Mouse (Mus musculus) midbrain, embryonic 14.5 days (tissue): ENCODE data around the gene E130308A19Rik. TPM values are rescaled to one million over a fixed set of nuclear protein-coding genes. Genes with fewer than 3 reads are reported as not detected.

ENCODE experiments used
- ATAC-seq: fragments of 200-750 bp; cut with Nextera tagmentation; 2 replicates; pipeline ENCODE4 v1.8.0; 2017; ENCODE audit warnings: moderate number of reproducible peaks, moderate library complexity; ENCODE audit not compliant: low FRiP score, low TSS enrichment
- DNase-seq: peaks from one replicate; pipeline ENCODE4 v3.0.0-alpha.2; 2015
- H3K27ac ChIP-seq: fragments of 300-500 bp; sonication (generic); replicated peaks from 2 replicates; pipeline ENCODE4 v1.5.1; 2014; ENCODE audit warnings: mild to moderate bottlenecking, low read depth, low read length, moderate library complexity
- H3K27me3 ChIP-seq: fragments of 300-500 bp; sonication (generic); 2 replicates; pipeline ENCODE4 v1.6.1; 2014; ENCODE audit warnings: low read length, control low read depth, mixed read lengths; ENCODE audit not compliant: control insufficient read depth, insufficient read depth
- H3K36me3 ChIP-seq: fragments of 300-500 bp; sonication (generic); 2 replicates; pipeline ENCODE4 v1.6.1; 2014; ENCODE audit warnings: low read length, control low read depth; ENCODE audit not compliant: control insufficient read depth, insufficient read depth
- H3K4me1 ChIP-seq: fragments of 300-500 bp; sonication (generic); 2 replicates; pipeline ENCODE4 v1.6.1; 2014; ENCODE audit warnings: mild to moderate bottlenecking, antibody characterized with exemption, low read length, control low read depth; ENCODE audit not compliant: control insufficient read depth, insufficient read depth
- H3K4me2 ChIP-seq: fragments of 300-500 bp; sonication (generic); 2 replicates; pipeline ENCODE4 v1.6.1; 2014; ENCODE audit warnings: mild to moderate bottlenecking, low read length, moderate library complexity
- H3K4me3 ChIP-seq: fragments of 300-500 bp; sonication (generic); replicated peaks from 2 replicates; pipeline ENCODE4 v1.5.1; 2014; ENCODE audit warnings: low read depth, low read length
- H3K9ac ChIP-seq: fragments of 300-500 bp; sonication (generic); replicated peaks from 2 replicates; pipeline ENCODE4 v1.6.1; 2014; ENCODE audit warnings: mild to moderate bottlenecking, low read length, moderate library complexity
- H3K9me3 ChIP-seq: fragments of 300-500 bp; sonication (generic); 2 replicates; pipeline ENCODE4 v1.6.1; 2016; ENCODE audit warnings: low read length, control low read depth, mixed read lengths; ENCODE audit not compliant: control insufficient read depth
- WGBS: fragments of 180-500 bp; shearing (Covaris S2); extraction: QIAGEN DNeasy Blood & Tissue Kit; methylation state at CpG from one replicate; pipeline ENCODE4 v1.1.7; 2014; 5-methylcytosine and 5-hydroxymethylcytosine counted together
- polyA plus RNA-seq: library from polyadenylated mRNA; unstranded; fragments of >200 nt; fragmentation: Nextera tagmentation; extraction: Ambion mirVana; gene quantifications from 2 replicates; pipeline ENCODE4 v1.2.1, GENCODE M21; 2014

Gene E130308A19Rik
- polyA plus RNA-seq, 1 experiment from 2014 or later = 62.2 TPM

- 82% methylated on average over 32 of the region's 32 CpGs for whole genome bisulfite sequencing
- no peak overlapping the region for H3K9ac ChIP-seq
- H3K4me3 ChIP-seq = no peak overlapping the region
- DNase-seq (peak; percentile 31), ATAC-seq (no peak)
- no peak overlapping the region for H3K4me2 ChIP-seq
- H3K4me1 ChIP-seq = peaks cover 15% of the 10 kb centered on the region; the same call in 1 of the 2 replicates
- H3K27ac ChIP-seq = no peak overlapping the region
- H3K9me3 ChIP-seq = no peaks in the 10 kb centered on the region
- H3K36me3 ChIP-seq = peaks cover 7% of the 10 kb centered on the region; the same call in 1 of the 2 replicates
- no peaks in the 10 kb centered on the region for H3K27me3 ChIP-seq
Observed at GRCm38 (mm10) chr4:59719481-59720355, 93.7 kb downstream of the E130308A19Rik start.

GRCm38 (mm10) chr4:59721811-59722210 is 95.8 kb downstream of the E130308A19Rik start:
- no peak for DNase-seq
- Histone ChIP-seq H3K9me3 (no peaks in the 10 kb centered on the region), H3K4me1 (no peaks in the 10 kb centered on the region), H3K4me3 (no peak overlapping the region), H3K36me3 (peaks cover 7% of the 10 kb centered on the region; the same call in 1 of the 2 replicates), H3K27ac (no peak overlapping the region), H3K9ac (no peak overlapping the region), H3K27me3 (no peaks in the 10 kb centered on the region), H3K4me2 (no peak overlapping the region)
- no peak for ATAC-seq
- WGBS = 92% methylated on average over 3 of the region's 3 CpGs

- no peak overlapping the region for H3K4me3 ChIP-seq
- 85% methylated on average over 4 of the region's 4 CpGs for WGBS
- no peak overlapping the region for H3K9ac ChIP-seq
- ATAC-seq = no peak
- no peak overlapping the region for H3K4me2 ChIP-seq
- H3K27ac ChIP-seq = no peak overlapping the region
- H3K4me1 ChIP-seq = 0 out of 2 replicates have a peak, but pooled peaks cover 3% of the 10 kb centered on the region
- H3K27me3 ChIP-seq = no peaks in the 10 kb centered on the region
- no peak for DNase-seq
- no peaks in the 10 kb centered on the region for H3K9me3 ChIP-seq
- H3K36me3 ChIP-seq = no peaks in the 10 kb centered on the region
Observed at GRCm38 (mm10) chr4:59725579-59725978, 99.6 kb downstream of the E130308A19Rik start.

GRCm38 (mm10) chr4:59726501-59726900 is 100.5 kb downstream of the E130308A19Rik start:
- Histone ChIP-seq H3K27ac (no peak overlapping the region), H3K9me3 (no peaks in the 10 kb centered on the region), H3K4me3 (no peak overlapping the region), H3K4me1 (0 out of 2 replicates have a peak, but pooled peaks cover 3% of the 10 kb centered on the region), H3K9ac (no peak overlapping the region), H3K4me2 (no peak overlapping the region), H3K27me3 (no peaks in the 10 kb centered on the region), H3K36me3 (no peaks in the 10 kb centered on the region)
- 93% methylated on average over 12 of the region's 12 CpGs for WGBS
- ATAC-seq = no peak
- DNase-seq = no peak

GRCm38 (mm10) chr4:59727187-59727877 is 101.3 kb downstream of the E130308A19Rik start:
- Histone ChIP-seq H3K9ac (no peak overlapping the region), H3K4me2 (no peak overlapping the region), H3K4me1 (0 out of 2 replicates have a peak, but pooled peaks cover 3% of the 10 kb centered on the region), H3K27me3 (no peaks in the 10 kb centered on the region), H3K27ac (no peak overlapping the region), H3K36me3 (no peaks in the 10 kb centered on the region), H3K4me3 (no peak overlapping the region), H3K9me3 (no peaks in the 10 kb centered on the region)
- ATAC-seq (no peak; the same call in 1 of the 2 replicates), DNase-seq (no peak)
- 26% methylated on average over 5 of the region's 5 CpGs for WGBS

GRCm38 (mm10) chr4:59727878-59728261 is 101.9 kb downstream of the E130308A19Rik start:
- no peak overlapping the region for H3K4me3 ChIP-seq
- no peaks in the 10 kb centered on the region for H3K9me3 ChIP-seq
- H3K4me1 ChIP-seq = 0 out of 2 replicates have a peak, but pooled peaks cover 3% of the 10 kb centered on the region
- H3K9ac ChIP-seq = no peak overlapping the region
- no peak for ATAC-seq
- no peaks in the 10 kb centered on the region for H3K36me3 ChIP-seq
- no peaks in the 10 kb centered on the region for H3K27me3 ChIP-seq
- H3K27ac ChIP-seq = no peak overlapping the region
- DNase-seq = no peak
- H3K4me2 ChIP-seq = no peak overlapping the region
- 70% methylated on average over 9 of the region's 9 CpGs for WGBS

- no peaks in the 10 kb centered on the region for H3K9me3 ChIP-seq
Observed at GRCm38 (mm10) chr4:59728839-59729238, 102.8 kb downstream of the E130308A19Rik start.

GRCm38 (mm10) chr4:59731544-59731943 is 105.5 kb downstream of the E130308A19Rik start:
- DNase-seq = no peak
- no peak overlapping the region for H3K4me3 ChIP-seq
- no peaks in the 10 kb centered on the region for H3K9me3 ChIP-seq
- H3K27ac ChIP-seq = no peak overlapping the region
- H3K9ac ChIP-seq = no peak overlapping the region
- no peak overlapping the region for H3K4me2 ChIP-seq
- H3K36me3 ChIP-seq = no peaks in the 10 kb centered on the region
- no peaks in the 10 kb centered on the region for H3K27me3 ChIP-seq
- ATAC-seq = no peak
- WGBS = 93% methylated on average over 7 of the region's 7 CpGs
- H3K4me1 ChIP-seq = 0 out of 2 replicates have a peak, but pooled peaks cover 3% of the 10 kb centered on the region

More at GRCm38 (mm10) chr4:59728839-59729238, 102.8 kb downstream of the E130308A19Rik start:
- Histone ChIP-seq H3K9ac (no peak overlapping the region), H3K27ac (no peak overlapping the region), H3K4me3 (no peak overlapping the region), H3K4me1 (0 out of 2 replicates have a peak, but pooled peaks cover 3% of the 10 kb centered on the region), H3K27me3 (no peaks in the 10 kb centered on the region), H3K4me2 (no peak overlapping the region), H3K36me3 (no peaks in the 10 kb centered on the region)
- 89% methylated on average over 2 of the region's 2 CpGs for WGBS
- DNase-seq (no peak), ATAC-seq (no peak)
